Comparison of ENCODE assay signal across 8 mouse cellular contexts in genomic region chr16:18686916-18687315, GRCm38 (mm10). TPM values are rescaled to one million over a fixed set of nuclear protein-coding genes. Genes with fewer than 3 reads are reported as not detected.
DNase-seq lines count a peak whose midpoint lies in the region; ATAC-seq and TF ChIP-seq lines count a peak whose summit lies in the region.

No protein-coding gene starts in this region.

- no peak for TF ChIP-seq EP300 in liver, embryonic 14.5 days (IDR thresholded peaks at IDR 0.05; ENCODE audit: low read depth)

- H3K9ac ChIP-seq in forebrain, embryonic 12.5 days = no peak overlapping the region
- H3K9ac ChIP-seq in heart, embryonic 16.5 days (ENCODE audit: low read length) = peak overlapping the region; percentile 70
- no peak overlapping the region for H3K9ac ChIP-seq in liver, embryonic 14.5 days (replicated peaks)
- H3K9ac ChIP-seq in neural tube, embryonic 11.5 days (ENCODE audit: low read length) = peak overlapping the region; percentile 39
- peak overlapping the region; percentile 51 for H3K9ac ChIP-seq in stomach, embryonic 16.5 days (ENCODE audit: low read length)

- H3K36me3 ChIP-seq in E14TG2a.4 (ENCODE audit: insufficient read depth, low read length) = no peaks in the 10 kb centered on the region
- no peaks in the 10 kb centered on the region for H3K36me3 ChIP-seq in forebrain, embryonic 12.5 days (replicated peaks)
- no peaks in the 10 kb centered on the region for H3K36me3 ChIP-seq in heart, embryonic 16.5 days (ENCODE audit: control insufficient read depth, insufficient read depth)
- no peaks in the 10 kb centered on the region for H3K36me3 ChIP-seq in liver, embryonic 14.5 days (replicated peaks; ENCODE audit: control insufficient read depth, insufficient read depth, low read depth)
- H3K36me3 ChIP-seq in neural tube, embryonic 11.5 days (ENCODE audit: control insufficient read depth, insufficient read depth, low read length) = no peaks in the 10 kb centered on the region
- no peaks in the 10 kb centered on the region for H3K36me3 ChIP-seq in stomach, embryonic 16.5 days (ENCODE audit: control insufficient read depth, insufficient read depth, low read length)

- DNase-seq in c-Kit-positive CD71-negative TER-119-negative erythroid progenitor cells, embryonic 14.5 days (ENCODE audit: low read depth) = peak; percentile 75
- DNase-seq in kidney, postnatal 36 days = peak; percentile 90 to 92
- peak; percentile 41 to 49 (median 47) for DNase-seq in liver, embryonic 14.5 days (ENCODE audit: low read depth in 3 of 3, low spot score in 3 of 3)
- DNase-seq in neural tube, embryonic 11.5 days (ENCODE audit: low spot score) = peak; percentile 91

- 0 out of 2 replicates have a peak overlapping the region, but pooled peaks have one; percentile 37 for H3K27ac ChIP-seq in forebrain, embryonic 12.5 days
- H3K27ac ChIP-seq in heart, embryonic 16.5 days (ENCODE audit: low read length) = peak overlapping the region; percentile 77
- H3K27ac ChIP-seq in liver, embryonic 14.5 days = no peak overlapping the region
- H3K27ac ChIP-seq in neural tube, embryonic 11.5 days (ENCODE audit: low read depth, low read length) = peak overlapping the region; percentile 70
- H3K27ac ChIP-seq in stomach, embryonic 16.5 days (ENCODE audit: low read length) = peak overlapping the region; percentile 83

- H3K9me3 ChIP-seq in E14TG2a.4 (ENCODE audit: low read length) = peaks cover 3% of the 10 kb centered on the region
- H3K9me3 ChIP-seq in forebrain, embryonic 12.5 days = no peaks in the 10 kb centered on the region
- no peaks in the 10 kb centered on the region for H3K9me3 ChIP-seq in heart, embryonic 16.5 days (replicated peaks; ENCODE audit: control insufficient read depth, low read length)
- no peaks in the 10 kb centered on the region for H3K9me3 ChIP-seq in liver, embryonic 14.5 days (ENCODE audit: control insufficient read depth, low read length)
- H3K9me3 ChIP-seq in neural tube, embryonic 11.5 days (ENCODE audit: control insufficient read depth, low read length) = no peaks in the 10 kb centered on the region
- no peaks in the 10 kb centered on the region for H3K9me3 ChIP-seq in stomach, embryonic 16.5 days (replicated peaks; ENCODE audit: control insufficient read depth, low read length)

- peaks cover 31% of the 10 kb centered on the region for H3K4me1 ChIP-seq in E14TG2a.4 (replicated peaks; ENCODE audit: low read depth, low read length)
- peaks cover 23% of the 10 kb centered on the region for H3K4me1 ChIP-seq in forebrain, embryonic 12.5 days
- peaks cover 6% of the 10 kb centered on the region for H3K4me1 ChIP-seq in heart, embryonic 16.5 days (ENCODE audit: control insufficient read depth, insufficient read depth, low read length)
- 0 out of 4 replicates have a peak, but pooled peaks cover 0 to 2% of the 10 kb centered on the region in 2 experiments for H3K4me1 ChIP-seq in liver, embryonic 14.5 days (replicated peaks; ENCODE audit: control insufficient read depth in 2 of 2, insufficient read depth in 2 of 2, low read length in 1 of 2)
- H3K4me1 ChIP-seq in neural tube, embryonic 11.5 days (ENCODE audit: control insufficient read depth, insufficient read depth, low read length) = peaks cover 11% of the 10 kb centered on the region
- H3K4me1 ChIP-seq in stomach, embryonic 16.5 days (ENCODE audit: control insufficient read depth, insufficient read depth, low read length) = peaks cover 15% of the 10 kb centered on the region

- peaks cover 21% of the 10 kb centered on the region for H3K27me3 ChIP-seq in E14TG2a.4 (ENCODE audit: insufficient read depth, low read length)
- peaks cover 4% of the 10 kb centered on the region for H3K27me3 ChIP-seq in forebrain, embryonic 12.5 days
- H3K27me3 ChIP-seq in heart, embryonic 16.5 days (ENCODE audit: control insufficient read depth, insufficient read depth, low read length) = no peaks in the 10 kb centered on the region
- H3K27me3 ChIP-seq in liver, embryonic 14.5 days (ENCODE audit: control insufficient read depth, insufficient read depth, low read length) = no peaks in the 10 kb centered on the region
- H3K27me3 ChIP-seq in neural tube, embryonic 11.5 days (ENCODE audit: control insufficient read depth, insufficient read depth, low read length) = no peaks in the 10 kb centered on the region
- H3K27me3 ChIP-seq in stomach, embryonic 16.5 days (ENCODE audit: control insufficient read depth, insufficient read depth, low read length) = no peaks in the 10 kb centered on the region

- peak overlapping the region; percentile 69 for H3K4me3 ChIP-seq in E14TG2a.4 (replicated peaks; ENCODE audit: low read length)
- peak overlapping the region; percentile 3 for H3K4me3 ChIP-seq in forebrain, embryonic 12.5 days (replicated peaks)
- H3K4me3 ChIP-seq in heart, embryonic 16.5 days (ENCODE audit: low read length) = peak overlapping the region; percentile 42
- no peak overlapping the region for H3K4me3 ChIP-seq in liver, embryonic 14.5 days (ENCODE audit: insufficient read depth in 1 of 2, low read depth in 2 of 2, low read length in 2 of 2)
- peak overlapping the region; percentile 8; the same call in 1 of the 2 replicates for H3K4me3 ChIP-seq in neural tube, embryonic 11.5 days (ENCODE audit: low read depth, low read length)
- H3K4me3 ChIP-seq in stomach, embryonic 16.5 days (replicated peaks; ENCODE audit: low read length) = peak overlapping the region; percentile 33

- H3K4me2 ChIP-seq in forebrain, embryonic 12.5 days = peak overlapping the region; percentile 47
- peak overlapping the region; percentile 72 for H3K4me2 ChIP-seq in heart, embryonic 16.5 days (ENCODE audit: low read depth, low read length)
- H3K4me2 ChIP-seq in liver, embryonic 14.5 days (ENCODE audit: low read depth) = peak overlapping the region; percentile 43
- peak overlapping the region; percentile 36 for H3K4me2 ChIP-seq in neural tube, embryonic 11.5 days (ENCODE audit: low read depth)
- peak overlapping the region; percentile 58 for H3K4me2 ChIP-seq in stomach, embryonic 16.5 days (ENCODE audit: low read depth, low read length)

- ATAC-seq in forebrain, embryonic 12.5 days (ENCODE audit: low FRiP score) = peak; percentile 92
- peak; percentile 98 for ATAC-seq in heart, embryonic 16.5 days (replicated peaks; ENCODE audit: extremely low read depth, insufficient read depth, low FRiP score)
- ATAC-seq in liver, embryonic 14.5 days (ENCODE audit: insufficient read depth) = peak; percentile 87
- peak; percentile 94 for ATAC-seq in neural tube, embryonic 11.5 days (ENCODE audit: insufficient read depth, low FRiP score, low TSS enrichment)
- ATAC-seq in stomach, embryonic 16.5 days (ENCODE audit: insufficient read depth, low FRiP score) = peak; percentile 95

- no peak for TF ChIP-seq CTCF in E14TG2a.4 (conservative IDR thresholded peaks at IDR 0.05; ENCODE audit: low read length)
- TF ChIP-seq CTCF in liver, embryonic 14.5 days (IDR thresholded peaks at IDR 0.05; ENCODE audit: low read depth) = no peak

- under 1% methylated on average over 17 of the region's 17 CpGs for WGBS in forebrain, embryonic 12.5 days
- WGBS in heart, embryonic 16.5 days = under 1% methylated on average over 17 of the region's 17 CpGs
- WGBS in liver, embryonic 14.5 days (ENCODE audit: insufficient replicate concordance) = under 1% methylated on average over 17 of the region's 17 CpGs
- under 1% methylated on average over 17 of the region's 17 CpGs for WGBS in neural tube, embryonic 11.5 days
- 1% methylated on average over 17 of the region's 17 CpGs for WGBS in stomach, embryonic 16.5 days

RNA-seq across cellular contexts. Expression of gene Sept5, which starts 57.2 kb away (rescaled TPM):
- polyA plus RNA-seq in forebrain, embryonic 12.5 days (2016; fragmentation: Nextera tagmentation; extraction: Ambion mirVana) = 68.4 and 69.3 TPM in 2 replicates
- polyA plus RNA-seq in heart, embryonic 16.5 days (2015; fragmentation: Nextera tagmentation; extraction: Ambion mirVana) = 8.4 and 8.5 TPM in 2 replicates
- 2.0 and 2.2 TPM in 2 replicates for polyA plus RNA-seq in liver, embryonic 14.5 days (2012; rRNA removed)
- polyA plus RNA-seq in liver, embryonic 14.5 days (2014; fragmentation: Nextera tagmentation; extraction: Ambion mirVana) = 1.6 and 1.9 TPM in 2 replicates
- polyA plus RNA-seq in neural tube, embryonic 11.5 days (2014; fragmentation: Nextera tagmentation; extraction: Ambion mirVana) = 68.6 and 79.8 TPM in 2 replicates
- polyA plus RNA-seq in stomach, embryonic 16.5 days (2015; fragmentation: Nextera tagmentation; extraction: Ambion mirVana) = 26.8 and 37.7 TPM in 2 replicates

Comparison
In these comparisons a context has a peak if more than half of its experiments do, and no peak if none do; other contexts are left out.
1. H3K4me3 ChIP-seq: peak in E14TG2a.4 (single experiment), forebrain, embryonic 12.5 days (single experiment), heart, embryonic 16.5 days (single experiment), neural tube, embryonic 11.5 days (single experiment) and stomach, embryonic 16.5 days (single experiment); none in liver, embryonic 14.5 days (0 of 2).
2. H3K9ac ChIP-seq: peak in heart, embryonic 16.5 days (single experiment), neural tube, embryonic 11.5 days (single experiment) and stomach, embryonic 16.5 days (single experiment); none in forebrain, embryonic 12.5 days (single experiment) and liver, embryonic 14.5 days (single experiment).
3. Peak in every context shown above with its lines, with median percentiles within 50 percentile points of each other: DNase-seq, ATAC-seq and H3K4me2 ChIP-seq.